Mouse (Mus musculus): Measurements from ENCODE around the gene Rnf216. TPM values are rescaled to one million over a fixed set of nuclear protein-coding genes. Genes with fewer than 3 reads are reported as not detected.
"Not testable (repeated sequence)": the region's sequence is repeated elsewhere in the genome, so short reads cannot be mapped to it uniquely, and the experiment has no call there.

Rnf216 gene
- 102 and 127 TPM in 2 replicates for total RNA-seq (2017)

- ATAC-seq (ENCODE audit: extremely low read depth, insufficient number of reproducible peaks, low FRiP score, poor library complexity, severe bottlenecking): peak; percentile 100
Observed at GRCm38 (mm10) chr5:143112281-143113246, at the start of gene Rnf216. Gene Rnf216, minus strand, starts transcription at chr5:143112994.

- no peak for ATAC-seq (ENCODE audit: extremely low read depth, insufficient number of reproducible peaks, low FRiP score, poor library complexity, severe bottlenecking)
Observed at GRCm38 (mm10) chr5:143155534-143155933, 42.7 kb upstream of the Rnf216 start.

- no peak for ATAC-seq (ENCODE audit: extremely low read depth, insufficient number of reproducible peaks, low FRiP score, poor library complexity, severe bottlenecking)
Observed at GRCm38 (mm10) chr5:143153756-143154155, 41.0 kb upstream of the Rnf216 start.

GRCm38 (mm10) chr5:143150044-143150443 lies 37.2 kb upstream of the Rnf216 start:
- ATAC-seq (ENCODE audit: extremely low read depth, insufficient number of reproducible peaks, low FRiP score, poor library complexity, severe bottlenecking): no peak

GRCm38 (mm10) chr5:143149536-143149935 lies 36.7 kb upstream of the Rnf216 start:
- ATAC-seq (ENCODE audit: extremely low read depth, insufficient number of reproducible peaks, low FRiP score, poor library complexity, severe bottlenecking): no peak

- ATAC-seq (ENCODE audit: extremely low read depth, insufficient number of reproducible peaks, low FRiP score, poor library complexity, severe bottlenecking): no peak
Observed at GRCm38 (mm10) chr5:143148661-143149060, 35.9 kb upstream of the Rnf216 start.

GRCm38 (mm10) chr5:143147481-143147880 lies 34.7 kb upstream of the Rnf216 start, which contains the start of gene Olfr718-ps1:
Gene Olfr718-ps1, minus strand, starts transcription at chr5:143147581.
- no peak for ATAC-seq (ENCODE audit: extremely low read depth, insufficient number of reproducible peaks, low FRiP score, poor library complexity, severe bottlenecking)

- ATAC-seq (ENCODE audit: extremely low read depth, insufficient number of reproducible peaks, low FRiP score, poor library complexity, severe bottlenecking): no peak
Observed at GRCm38 (mm10) chr5:143137580-143137979, 24.8 kb upstream of the Rnf216 start.

- no peak for ATAC-seq (ENCODE audit: extremely low read depth, insufficient number of reproducible peaks, low FRiP score, poor library complexity, severe bottlenecking)
Observed at GRCm38 (mm10) chr5:143135042-143135441, 22.2 kb upstream of the Rnf216 start.

- ATAC-seq (ENCODE audit: extremely low read depth, insufficient number of reproducible peaks, low FRiP score, poor library complexity, severe bottlenecking): not testable (repeated sequence)
Observed at GRCm38 (mm10) chr5:143134216-143135010, 21.6 kb upstream of the Rnf216 start.

- no peak for ATAC-seq (ENCODE audit: extremely low read depth, insufficient number of reproducible peaks, low FRiP score, poor library complexity, severe bottlenecking)
Observed at GRCm38 (mm10) chr5:143132935-143133514, 20.2 kb upstream of the Rnf216 start.

- no peak for ATAC-seq (ENCODE audit: extremely low read depth, insufficient number of reproducible peaks, low FRiP score, poor library complexity, severe bottlenecking)
Observed at GRCm38 (mm10) chr5:143130342-143130741, 17.5 kb upstream of the Rnf216 start.

- ATAC-seq (ENCODE audit: extremely low read depth, insufficient number of reproducible peaks, low FRiP score, poor library complexity, severe bottlenecking): no peak
Observed at GRCm38 (mm10) chr5:143129101-143129500, 16.3 kb upstream of the Rnf216 start.

- ATAC-seq (ENCODE audit: extremely low read depth, insufficient number of reproducible peaks, low FRiP score, poor library complexity, severe bottlenecking): no peak
Observed at GRCm38 (mm10) chr5:143127837-143128236, 15.0 kb upstream of the Rnf216 start.

- no peak for ATAC-seq (ENCODE audit: extremely low read depth, insufficient number of reproducible peaks, low FRiP score, poor library complexity, severe bottlenecking)
Observed at GRCm38 (mm10) chr5:143126908-143127307, 14.1 kb upstream of the Rnf216 start.

GRCm38 (mm10) chr5:143126089-143126488 lies 13.3 kb upstream of the Rnf216 start:
- ATAC-seq (ENCODE audit: extremely low read depth, insufficient number of reproducible peaks, low FRiP score, poor library complexity, severe bottlenecking): no peak

GRCm38 (mm10) chr5:143125601-143126000 lies 12.8 kb upstream of the Rnf216 start:
- no peak for ATAC-seq (ENCODE audit: extremely low read depth, insufficient number of reproducible peaks, low FRiP score, poor library complexity, severe bottlenecking)

- no peak for ATAC-seq (ENCODE audit: extremely low read depth, insufficient number of reproducible peaks, low FRiP score, poor library complexity, severe bottlenecking)
Observed at GRCm38 (mm10) chr5:143124805-143125378, 12.1 kb upstream of the Rnf216 start.

- no peak for ATAC-seq (ENCODE audit: extremely low read depth, insufficient number of reproducible peaks, low FRiP score, poor library complexity, severe bottlenecking)
Observed at GRCm38 (mm10) chr5:143122673-143123072, 9.9 kb upstream of the Rnf216 start.
